Mouse (Mus musculus) bone marrow macrophage, adult 2 months (primary cell): Measurements from ENCODE around the gene Jak2.

Experiments
- CTCF ChIP-seq: IDR thresholded peaks from 2 replicates; pipeline ENCODE4 v1.5.1; 2012; ENCODE audit warnings: low read depth, mild to moderate bottlenecking, low read length, moderate library complexity
- POLR2A ChIP-seq: IDR thresholded peaks from 2 replicates; pipeline ENCODE4 v1.6.1; 2012; ENCODE audit warnings: mild to moderate bottlenecking, low read depth, low read length, borderline replicate concordance

GRCm38 (mm10) chr19:29263492-29263891 is 11.9 kb downstream of the Jak2 start:
- no peak for TF ChIP-seq CTCF
- no peak for TF ChIP-seq POLR2A
